Mouse (Mus musculus) midbrain, postnatal 0 days (tissue): ENCODE measurements around the gene Gm21977. TPM values are rescaled to one million over a fixed set of nuclear protein-coding genes. Genes with fewer than 3 reads are reported as not detected.
"Not testable (repeated sequence)": the region's sequence is repeated elsewhere in the genome, so short reads cannot be mapped to it uniquely, and the experiment has no call there.

Source experiments
- ATAC-seq: fragments of 200-750 bp; cut with Nextera tagmentation; 2 replicates; pipeline ENCODE4 v1.8.0; 2017; ENCODE audit warnings: moderate number of reproducible peaks, mild to moderate bottlenecking, moderate TSS enrichment, moderate library complexity; ENCODE audit not compliant: low FRiP score
- DNase-seq: peaks from one replicate; pipeline ENCODE4 v3.0.0-alpha.2; 2015; ENCODE audit warnings: low spot score
- H3K27ac ChIP-seq: fragments of 300-500 bp; sonication (generic); 2 replicates; pipeline ENCODE4 v1.5.1; 2014; ENCODE audit warnings: low read depth, mild to moderate bottlenecking, low read length, mixed read lengths
- H3K27me3 ChIP-seq: fragments of 300-500 bp; sonication (generic); 2 replicates; pipeline ENCODE4 v1.6.1; 2014; ENCODE audit warnings: low read length, control low read depth, mixed read lengths; ENCODE audit not compliant: insufficient read depth
- H3K36me3 ChIP-seq: fragments of 300-500 bp; sonication (generic); 2 replicates; pipeline ENCODE4 v1.6.1; 2014; ENCODE audit warnings: low read length, control low read depth, mixed read lengths; ENCODE audit not compliant: insufficient read depth
- H3K4me1 ChIP-seq: fragments of 300-500 bp; sonication (generic); 2 replicates; pipeline ENCODE4 v1.6.1; 2014; ENCODE audit warnings: mild to moderate bottlenecking, control low read depth, antibody characterized with exemption, low read length, mixed read lengths; ENCODE audit not compliant: insufficient read depth
- H3K4me2 ChIP-seq: fragments of 300-500 bp; sonication (generic); 2 replicates; pipeline ENCODE4 v1.6.1; 2014; ENCODE audit warnings: low read depth, mild to moderate bottlenecking, low read length, mixed read lengths; ENCODE audit not compliant: poor library complexity, severe bottlenecking
- H3K4me3 ChIP-seq: fragments of 300-500 bp; sonication (generic); 2 replicates; pipeline ENCODE4 v1.5.1; 2014; ENCODE audit warnings: low read depth, mild to moderate bottlenecking, low read length, moderate library complexity
- H3K9ac ChIP-seq: fragments of 300-500 bp; sonication (generic); replicated peaks from 2 replicates; pipeline ENCODE4 v1.6.1; 2014; ENCODE audit warnings: mild to moderate bottlenecking, low read length, moderate library complexity, mixed read lengths; ENCODE audit not compliant: poor library complexity, severe bottlenecking
- H3K9me3 ChIP-seq: fragments of 300-500 bp; sonication (generic); 2 replicates; pipeline ENCODE4 v1.6.1; 2016; ENCODE audit warnings: low read length, control low read depth
- WGBS: fragments of 180-500 bp; shearing (Covaris S2); extraction: QIAGEN DNeasy Blood & Tissue Kit; methylation state at CpG from one replicate; pipeline ENCODE4 v1.1.7; 2014; 5-methylcytosine and 5-hydroxymethylcytosine counted together
- polyA plus RNA-seq: library from polyadenylated mRNA; unstranded; fragments of >200 nt; fragmentation: Nextera tagmentation; extraction: Ambion mirVana; gene quantifications from 2 replicates; pipeline ENCODE4 v1.2.1, GENCODE M21; 2015
- total RNA-seq: library from RNA; depleted of rRNA; stranded (reverse); fragments of >200 nt; gene quantifications from 2 replicates; pipeline ENCODE4 v1.2.3, GENCODE M21; 2014; rRNA removed

Gm21977 gene
- total RNA-seq (not detected in 2 replicates), polyA plus RNA-seq (not detected in 2 replicates)

GRCm38 (mm10) chr14:42853377-42853776 lies at the start of gene Gm21977:
Gene Gm21977 (minus strand): TSS chr14:42853477.
- H3K36me3 ChIP-seq, H3K9ac ChIP-seq, ATAC-seq, H3K4me2 ChIP-seq, H3K27me3 ChIP-seq, H3K4me1 ChIP-seq, DNase-seq, H3K9me3 ChIP-seq, H3K27ac ChIP-seq, H3K4me3 ChIP-seq: not testable (repeated sequence)
- WGBS: no CpG with 5 or more reads among the region's 3 CpGs

Other genes starting within 250 kb of the Gm21977 start
- gene Gm3633, start 211.6 kb downstream of the Gm21977 start, total RNA-seq: not detected in 2 replicates
- gene Gm3633, start 211.6 kb downstream of the Gm21977 start, polyA plus RNA-seq: not detected in 2 replicates
- not detected in 2 replicates for gene Gm10378, start 197.5 kb downstream of the Gm21977 start, total RNA-seq
- gene Gm10378, start 197.5 kb downstream of the Gm21977 start, polyA plus RNA-seq: not detected in 2 replicates
- not detected in 2 replicates for gene Gm3015, start 84.7 kb downstream of the Gm21977 start, total RNA-seq
- not detected in 2 replicates for gene Gm3015, start 84.7 kb downstream of the Gm21977 start, polyA plus RNA-seq
- gene Gm10377, start 55.5 kb downstream of the Gm21977 start, total RNA-seq: not detected in 2 replicates
- gene Gm10377, start 55.5 kb downstream of the Gm21977 start, polyA plus RNA-seq: not detected in 2 replicates
- not detected in 2 replicates for gene Gm8082, start 140.1 kb upstream of the Gm21977 start, total RNA-seq
- not detected in 2 replicates for gene Gm8082, start 140.1 kb upstream of the Gm21977 start, polyA plus RNA-seq
- not detected in 2 replicates for gene Gm10376, start 162.2 kb upstream of the Gm21977 start, total RNA-seq
- gene Gm10376, start 162.2 kb upstream of the Gm21977 start, polyA plus RNA-seq: not detected in 2 replicates
- gene Gm8094, start 223.2 kb upstream of the Gm21977 start, total RNA-seq: not detected in 2 replicates
- not detected in 2 replicates for gene Gm8094, start 223.2 kb upstream of the Gm21977 start, polyA plus RNA-seq
- gene Gm8104, start 247.1 kb upstream of the Gm21977 start, total RNA-seq: 0.24 TPM in 1 of 2 replicates, not detected in the other
- gene Gm8104, start 247.1 kb upstream of the Gm21977 start, polyA plus RNA-seq: 0.26 and 0.27 TPM in 2 replicates